Mouse (Mus musculus) bone marrow, adult 2 months (tissue): ENCODE measurements around the gene Mfsd6l.
A peak's percentile ranks its signal among the peaks of the same experiment; 100 is the strongest.

Experiments used
- CTCF ChIP-seq: fragments of 200-500 bp; IDR thresholded peaks from 2 replicates; pipeline ENCODE4 v1.5.1; 2011; ENCODE audit warnings: low read length, control low read depth; ENCODE audit not compliant: control insufficient read depth, insufficient read depth
- POLR2A ChIP-seq: fragments of 200-500 bp; IDR thresholded peaks from 2 replicates; pipeline ENCODE4 v1.6.1; 2011; ENCODE audit warnings: low read depth, mild to moderate bottlenecking, control low read depth, low read length, borderline replicate concordance; ENCODE audit not compliant: control insufficient read depth

GRCm38 (mm10) chr11:68589055-68589809 is 33.2 kb downstream of the Mfsd6l start:
- TF ChIP-seq POLR2A = no peak
- TF ChIP-seq CTCF = peak; percentile 86
